Mouse (Mus musculus) erythroblast, embryonic 14.5 days (primary cell): Measurements from ENCODE around the gene Usp28.

ENCODE experiments used
- GATA1 ChIP-seq: IDR thresholded peaks from 2 replicates; pipeline ENCODE4 v1.6.1; 2012; ENCODE audit warnings: low read length, inconsistent platforms, mixed read lengths
- TAL1 ChIP-seq: IDR thresholded peaks from 3 replicates; pipeline ENCODE4 v1.6.1; 2012; ENCODE audit warnings: low read length, inconsistent platforms, mixed read lengths

DNA sequence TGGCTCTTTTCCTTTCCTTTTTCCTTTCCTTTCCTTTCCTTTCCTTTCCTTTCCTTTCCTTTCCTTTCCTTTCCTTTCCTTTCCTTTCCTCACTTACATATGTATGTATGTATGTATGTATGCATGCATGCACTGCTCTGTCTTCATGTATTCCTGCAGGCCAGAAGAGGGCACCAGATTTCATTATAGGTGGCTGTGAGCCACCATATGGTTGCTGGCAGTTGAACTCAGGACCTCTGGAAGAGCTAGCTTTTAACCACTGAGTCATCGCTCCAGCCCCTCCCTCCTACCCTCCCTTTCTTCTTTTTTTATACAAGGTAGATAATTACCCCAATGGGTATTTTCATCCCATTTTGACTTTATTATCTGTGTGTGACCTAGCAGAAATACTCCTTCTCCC lies 10.6 kb downstream of the Usp28 start:
- TF ChIP-seq TAL1: no peak
- TF ChIP-seq GATA1: no peak
